Mouse (Mus musculus) liver, postnatal 0 days (tissue): ENCODE results near the gene Basp1.

Experiments
- CTCF ChIP-seq: sonication (generic); IDR thresholded peaks from 2 replicates; pipeline ENCODE4 v1.5.1; 2016; ENCODE audit warnings: antibody characterized with exemption, low read depth
- EP300 ChIP-seq: IDR thresholded peaks from 2 replicates; pipeline ENCODE4 v1.6.1; 2016; ENCODE audit warnings: antibody characterized with exemption, low read depth, mild to moderate bottlenecking

DNA sequence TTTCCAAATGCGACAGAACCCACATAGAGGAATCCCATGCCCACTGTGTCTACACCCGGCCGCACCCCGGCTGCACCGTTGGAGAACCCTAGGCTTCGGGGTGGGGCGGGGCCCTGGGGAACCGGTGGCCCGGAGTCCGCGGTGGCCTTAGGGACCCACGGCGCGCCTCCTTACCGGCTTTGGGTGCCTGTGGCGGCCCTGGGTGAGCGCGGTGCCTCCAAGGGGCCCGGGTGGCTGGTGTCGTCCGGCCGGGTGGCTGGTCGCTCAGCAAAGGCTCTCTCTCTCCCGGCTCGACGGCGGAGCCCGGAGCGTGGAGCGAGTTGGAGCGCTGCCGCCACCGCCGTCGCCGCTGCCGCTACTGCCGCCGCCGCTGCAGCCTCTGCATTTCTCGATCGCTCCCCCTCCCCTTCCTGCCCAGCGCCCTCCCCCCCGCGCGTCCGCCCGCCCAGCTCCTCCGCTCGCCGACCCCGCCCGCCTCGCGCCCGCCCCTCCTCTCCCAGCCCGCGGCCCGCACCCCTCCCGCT is at the start of gene Basp1:
- TF ChIP-seq CTCF, result no peak
- TF ChIP-seq EP300, result no peak
